Mouse (Mus musculus) MEL (cell line): ENCODE results near the gene Abcb10.

Experiments used
- CHD1 ChIP-seq: IDR thresholded peaks from 2 replicates; pipeline ENCODE4 v1.6.1; 2012; ENCODE audit warnings: low read depth, mild to moderate bottlenecking, inconsistent platforms, low read length, improper control_type of control experiment
- CTCF ChIP-seq, 3 experiments: IDR thresholded peaks in 2 of 3; conservative IDR thresholded peaks in 1 of 3; 2 replicates each; pipeline ENCODE4 v1.5.1; 2011 to 2012; ENCODE audit warnings: low read length in 3 of 3, low read depth in 2 of 3, mild to moderate bottlenecking in 2 of 3, improper control_type of control experiment in 1 of 3, inconsistent platforms in 1 of 3, mixed read lengths in 1 of 3, moderate library complexity in 1 of 3; ENCODE audit not compliant: control insufficient read depth in 1 of 3, insufficient read depth in 1 of 3, poor library complexity in 1 of 3, severe bottlenecking in 1 of 3
- ETS1 ChIP-seq: IDR thresholded peaks from 2 replicates; pipeline ENCODE4 v1.6.1; 2012; ENCODE audit warnings: low read depth, mild to moderate bottlenecking, inconsistent platforms, low read length, improper control_type of control experiment, moderate library complexity
- GABPA ChIP-seq: IDR thresholded peaks from 2 replicates; pipeline ENCODE4 v1.6.1; 2012; ENCODE audit warnings: low read depth, mild to moderate bottlenecking, inconsistent platforms, low read length, improper control_type of control experiment, moderate library complexity
- MEF2A ChIP-seq: IDR thresholded peaks from 2 replicates; pipeline ENCODE4 v1.6.1; 2014; ENCODE audit warnings: low read depth, mild to moderate bottlenecking, inconsistent platforms, low read length, improper control_type of control experiment; ENCODE audit not compliant: poor library complexity, insufficient replicate concordance, severe bottlenecking; ENCODE audit errors: extremely low read depth
- MXI1 ChIP-seq: IDR thresholded peaks from 2 replicates; pipeline ENCODE4 v1.6.1; 2011; ENCODE audit warnings: mild to moderate bottlenecking, low read depth, low read length, improper control_type of control experiment
- POLR2A ChIP-seq, 2 experiments: IDR thresholded peaks; 2 replicates each; pipeline ENCODE4 v1.6.1; 2011 to 2012; ENCODE audit warnings: low read length in 2 of 2, mild to moderate bottlenecking in 2 of 2, control low read depth in 1 of 2, improper control_type of control experiment in 1 of 2, low read depth in 1 of 2, moderate library complexity in 1 of 2; ENCODE audit not compliant: control insufficient read depth in 1 of 2, insufficient read depth in 1 of 2, poor library complexity in 1 of 2
- RAD21 ChIP-seq: IDR thresholded peaks from 2 replicates; pipeline ENCODE4 v1.6.1; 2011; ENCODE audit warnings: mild to moderate bottlenecking, low read depth, low read length, improper control_type of control experiment

GRCm38 (mm10) chr8:123981674-123982073 lies 1.2 kb downstream of the Abcb10 start:
- TF ChIP-seq CHD1 (no peak), POLR2A (IDR thresholded peaks at IDR 0.05; ENCODE audit: control insufficient read depth in 1 of 2, insufficient read depth in 1 of 2, low read depth in 1 of 2, low read length in 2 of 2, poor library complexity in 1 of 2) (no peak), CTCF (IDR thresholded peaks at IDR 0.05 in 2 of 3, conservative IDR thresholded peaks at IDR 0.05 in 1 of 3; ENCODE audit: control insufficient read depth in 1 of 3, insufficient read depth in 1 of 3, low read depth in 2 of 3, low read length in 3 of 3, poor library complexity in 1 of 3, severe bottlenecking in 1 of 3) (no peak), MXI1 (peak; percentile 43; the same call in 1 of the 2 replicates), RAD21 (no peak), ETS1 (no peak), MEF2A (no peak), GABPA (no peak)
